Mouse (Mus musculus): ENCODE data around the gene Cat. TPM values are rescaled to one million over a fixed set of nuclear protein-coding genes. Genes with fewer than 3 reads are reported as not detected.

Cat gene
- polyA plus RNA-seq, 1 experiment from 2014 or later = 89.5 TPM

- 85% methylated on average over 10 of the region's 10 CpGs for WGBS
- 0 out of 2 replicates have a peak, but pooled peaks cover 3% of the 10 kb centered on the region for H3K4me1 ChIP-seq
- no peak overlapping the region for H3K27ac ChIP-seq
- peaks cover 81% of the 10 kb centered on the region for H3K36me3 ChIP-seq
- no peaks in the 10 kb centered on the region for H3K27me3 ChIP-seq (ENCODE audit: insufficient read depth, poor library complexity, severe bottlenecking)
- H3K4me3 ChIP-seq = no peak overlapping the region
- H3K9me3 ChIP-seq = no peaks in the 10 kb centered on the region
- no peak for DNase-seq (ENCODE audit: low spot score)
Observed at GRCm38 (mm10) chr2:103466984-103467588, 17.9 kb downstream of the Cat start.

- H3K4me1 ChIP-seq = peaks cover 3% of the 10 kb centered on the region; the same call in 1 of the 2 replicates
- no peak for DNase-seq (ENCODE audit: low spot score)
- H3K27me3 ChIP-seq (ENCODE audit: insufficient read depth, poor library complexity, severe bottlenecking) = no peaks in the 10 kb centered on the region
- H3K36me3 ChIP-seq = peaks cover 81% of the 10 kb centered on the region
- no peak overlapping the region for H3K4me3 ChIP-seq
- no peaks in the 10 kb centered on the region for H3K9me3 ChIP-seq
- WGBS = 90% methylated on average over 3 of the region's 3 CpGs
- H3K27ac ChIP-seq = no peak overlapping the region
Observed at GRCm38 (mm10) chr2:103466272-103466671, 18.7 kb downstream of the Cat start.

- no peak overlapping the region for H3K27ac ChIP-seq
- no peaks in the 10 kb centered on the region for H3K9me3 ChIP-seq
- peaks cover 6% of the 10 kb centered on the region; the same call in 1 of the 2 replicates for H3K4me1 ChIP-seq
- peaks cover 81% of the 10 kb centered on the region for H3K36me3 ChIP-seq
- no peaks in the 10 kb centered on the region for H3K27me3 ChIP-seq (ENCODE audit: insufficient read depth, poor library complexity, severe bottlenecking)
- 90% methylated on average over 11 of the region's 11 CpGs for WGBS
- no peak for DNase-seq (ENCODE audit: low spot score)
- H3K4me3 ChIP-seq = no peak overlapping the region
Observed at GRCm38 (mm10) chr2:103465429-103465828, 19.5 kb downstream of the Cat start.

GRCm38 (mm10) chr2:103464524-103464923 is 20.4 kb downstream of the Cat start:
- no peak for DNase-seq (ENCODE audit: low spot score)
- no peak overlapping the region for H3K4me3 ChIP-seq
- H3K9me3 ChIP-seq = no peaks in the 10 kb centered on the region
- H3K36me3 ChIP-seq = peaks cover 81% of the 10 kb centered on the region
- WGBS = 92% methylated on average over 8 of the region's 8 CpGs
- H3K4me1 ChIP-seq = peaks cover 6% of the 10 kb centered on the region; the same call in 1 of the 2 replicates
- no peak overlapping the region for H3K27ac ChIP-seq
- no peaks in the 10 kb centered on the region for H3K27me3 ChIP-seq (ENCODE audit: insufficient read depth, poor library complexity, severe bottlenecking)

GRCm38 (mm10) chr2:103462746-103463145 is 22.2 kb downstream of the Cat start:
- Histone ChIP-seq H3K4me1 (peaks cover 3% of the 10 kb centered on the region; the same call in 1 of the 2 replicates), H3K4me3 (no peak overlapping the region), H3K9me3 (no peaks in the 10 kb centered on the region), H3K36me3 (peaks cover 91% of the 10 kb centered on the region), H3K27me3 (ENCODE audit: insufficient read depth, poor library complexity, severe bottlenecking) (no peaks in the 10 kb centered on the region), H3K27ac (no peak overlapping the region)
- no peak for DNase-seq (ENCODE audit: low spot score)
- 87% methylated on average over 5 of the region's 5 CpGs for WGBS

GRCm38 (mm10) chr2:103461743-103462142 is 23.2 kb downstream of the Cat start:
- DNase-seq (ENCODE audit: low spot score) = no peak
- no peaks in the 10 kb centered on the region for H3K27me3 ChIP-seq (ENCODE audit: insufficient read depth, poor library complexity, severe bottlenecking)
- peaks cover 90% of the 10 kb centered on the region for H3K36me3 ChIP-seq
- H3K4me3 ChIP-seq = no peak overlapping the region
- H3K27ac ChIP-seq = 0 out of 2 replicates have a peak overlapping the region, but pooled peaks have one; percentile 59
- H3K9me3 ChIP-seq = no peaks in the 10 kb centered on the region
- WGBS = 50% methylated on average over 9 of the region's 9 CpGs
- H3K4me1 ChIP-seq = peaks cover 3% of the 10 kb centered on the region; the same call in 1 of the 2 replicates

- peaks cover 88% of the 10 kb centered on the region for H3K36me3 ChIP-seq
- H3K4me3 ChIP-seq = no peak overlapping the region
- DNase-seq (ENCODE audit: low spot score) = no peak
- 72% methylated on average over 8 of the region's 8 CpGs for WGBS
- H3K27me3 ChIP-seq (ENCODE audit: insufficient read depth, poor library complexity, severe bottlenecking) = no peaks in the 10 kb centered on the region
- peaks cover 3% of the 10 kb centered on the region; the same call in 1 of the 2 replicates for H3K4me1 ChIP-seq
- no peaks in the 10 kb centered on the region for H3K9me3 ChIP-seq
- peak overlapping the region; percentile 59; the same call in 1 of the 2 replicates for H3K27ac ChIP-seq
Observed at GRCm38 (mm10) chr2:103461210-103461609, 23.8 kb downstream of the Cat start.

- H3K27me3 ChIP-seq (ENCODE audit: insufficient read depth, poor library complexity, severe bottlenecking) = no peaks in the 10 kb centered on the region
- H3K27ac ChIP-seq = no peak overlapping the region
- H3K4me3 ChIP-seq = no peak overlapping the region
- no peaks in the 10 kb centered on the region for H3K9me3 ChIP-seq
- peaks cover 91% of the 10 kb centered on the region for H3K36me3 ChIP-seq
- peaks cover 3% of the 10 kb centered on the region; the same call in 1 of the 2 replicates for H3K4me1 ChIP-seq
- no peak for DNase-seq (ENCODE audit: low spot score)
- 93% methylated on average over 10 of the region's 10 CpGs for WGBS
Observed at GRCm38 (mm10) chr2:103459069-103459468, 25.9 kb downstream of the Cat start.

GRCm38 (mm10) chr2:103457628-103458027 is 27.3 kb downstream of the Cat start:
- DNase-seq (ENCODE audit: low spot score) = no peak
- Histone ChIP-seq H3K4me1 (peaks cover 3% of the 10 kb centered on the region; the same call in 1 of the 2 replicates), H3K27me3 (ENCODE audit: insufficient read depth, poor library complexity, severe bottlenecking) (no peaks in the 10 kb centered on the region), H3K27ac (no peak overlapping the region), H3K4me3 (no peak overlapping the region), H3K9me3 (no peaks in the 10 kb centered on the region), H3K36me3 (peaks cover 90% of the 10 kb centered on the region)
- 94% methylated on average over 7 of the region's 7 CpGs for WGBS

- Histone ChIP-seq H3K9me3 (no peaks in the 10 kb centered on the region), H3K27me3 (ENCODE audit: insufficient read depth, poor library complexity, severe bottlenecking) (no peaks in the 10 kb centered on the region), H3K27ac (no peak overlapping the region), H3K36me3 (peaks cover 88% of the 10 kb centered on the region), H3K4me3 (no peak overlapping the region), H3K4me1 (peaks cover 3% of the 10 kb centered on the region; the same call in 1 of the 2 replicates)
- 92% methylated on average over 5 of the region's 5 CpGs for WGBS
- no peak for DNase-seq (ENCODE audit: low spot score)
Observed at GRCm38 (mm10) chr2:103457048-103457447, 27.9 kb downstream of the Cat start.

- Histone ChIP-seq H3K36me3 (peaks cover 87% of the 10 kb centered on the region), H3K27me3 (ENCODE audit: insufficient read depth, poor library complexity, severe bottlenecking) (no peaks in the 10 kb centered on the region), H3K4me1 (peaks cover 3% of the 10 kb centered on the region; the same call in 1 of the 2 replicates), H3K27ac (no peak overlapping the region), H3K9me3 (no peaks in the 10 kb centered on the region), H3K4me3 (no peak overlapping the region)
- DNase-seq (ENCODE audit: low spot score) = peak; percentile 90
- 19% methylated on average over 10 of the region's 10 CpGs for WGBS
Observed at GRCm38 (mm10) chr2:103456646-103457045, 28.3 kb downstream of the Cat start.

- 95% methylated on average over 7 of the region's 7 CpGs for WGBS
- no peaks in the 10 kb centered on the region for H3K4me1 ChIP-seq
- H3K9me3 ChIP-seq = no peaks in the 10 kb centered on the region
- no peaks in the 10 kb centered on the region for H3K27me3 ChIP-seq (ENCODE audit: insufficient read depth, poor library complexity, severe bottlenecking)
- H3K36me3 ChIP-seq = peaks cover 80% of the 10 kb centered on the region
- H3K4me3 ChIP-seq = no peak overlapping the region
- no peak overlapping the region for H3K27ac ChIP-seq
- DNase-seq (ENCODE audit: low spot score) = no peak
Observed at GRCm38 (mm10) chr2:103455748-103456147, 29.2 kb downstream of the Cat start.

GRCm38 (mm10) chr2:103452550-103452949 is 32.4 kb downstream of the Cat start:
- Histone ChIP-seq H3K4me3 (no peak overlapping the region), H3K4me1 (peaks cover 14% of the 10 kb centered on the region), H3K27ac (no peak overlapping the region), H3K9me3 (no peaks in the 10 kb centered on the region), H3K27me3 (ENCODE audit: insufficient read depth, poor library complexity, severe bottlenecking) (peaks cover 3% of the 10 kb centered on the region; the same call in 1 of the 2 replicates), H3K36me3 (peaks cover 48% of the 10 kb centered on the region)
- DNase-seq (ENCODE audit: low spot score) = no peak
- 83% methylated on average over 5 of the region's 5 CpGs for WGBS
